Mouse (Mus musculus): ENCODE measurements at regions not wholly inside any gene's neighbourhood (a gene's known extent, or its start where the extent isn't known, plus 50 kb on each side); places are given as distances from the start of the nearest gene placed in this dataset.

GRCm38 (mm10) chr15:52095629-52096190 is 1789.0 kb upstream of the Gm7489 start:
- Histone ChIP-seq H3K9ac (no peak overlapping the region), H3K27ac (replicated peaks) (no peak overlapping the region), H3K4me1 (replicated peaks) (no peaks in the 10 kb centered on the region), H3K4me2 (no peak overlapping the region), H3K36me3 (replicated peaks) (no peaks in the 10 kb centered on the region), H3K4me3 (replicated peaks) (no peak overlapping the region), H3K27me3 (no peaks in the 10 kb centered on the region), H3K9me3 (replicated peaks) (no peaks in the 10 kb centered on the region)
- ATAC-seq (ENCODE audit: insufficient read depth) = no peak
- 57% methylated on average over 6 of the region's 6 CpGs for WGBS (ENCODE audit: insufficient replicate concordance)

- H3K27ac ChIP-seq (replicated peaks) = no peak overlapping the region
- no peak overlapping the region for H3K4me3 ChIP-seq (replicated peaks)
- WGBS (ENCODE audit: insufficient replicate concordance) = 67% methylated on average over 2 of the region's 2 CpGs
- H3K9me3 ChIP-seq (replicated peaks) = no peaks in the 10 kb centered on the region
- no peak for ATAC-seq (ENCODE audit: insufficient read depth)
- H3K4me2 ChIP-seq = no peak overlapping the region
- H3K9ac ChIP-seq = no peak overlapping the region
- no peaks in the 10 kb centered on the region for H3K36me3 ChIP-seq (replicated peaks)
- H3K4me1 ChIP-seq (replicated peaks) = no peaks in the 10 kb centered on the region
- no peaks in the 10 kb centered on the region for H3K27me3 ChIP-seq
Measured at GRCm38 (mm10) chr15:52108761-52109160, 1775.9 kb upstream of the Gm7489 start.

GRCm38 (mm10) chr15:52114368-52115036 is 1770.2 kb upstream of the Gm7489 start:
- Histone ChIP-seq H3K36me3 (replicated peaks) (no peaks in the 10 kb centered on the region), H3K27ac (replicated peaks) (no peak overlapping the region)
- ATAC-seq (ENCODE audit: insufficient read depth) = no peak

GRCm38 (mm10) chr15:52136693-52137092 is 1748.0 kb upstream of the Gm7489 start:
- H3K36me3 ChIP-seq (replicated peaks) = no peaks in the 10 kb centered on the region
- no peak overlapping the region for H3K4me2 ChIP-seq
- no peak overlapping the region for H3K27ac ChIP-seq (replicated peaks)
- no peak overlapping the region for H3K9ac ChIP-seq
- no peaks in the 10 kb centered on the region for H3K9me3 ChIP-seq (replicated peaks)
- 24% methylated on average over 3 of the region's 3 CpGs for WGBS (ENCODE audit: insufficient replicate concordance)
- H3K4me1 ChIP-seq (replicated peaks) = no peaks in the 10 kb centered on the region
- no peak; the same call in 1 of the 2 replicates for ATAC-seq (ENCODE audit: insufficient read depth)
- no peak overlapping the region for H3K4me3 ChIP-seq (replicated peaks)
- no peaks in the 10 kb centered on the region for H3K27me3 ChIP-seq

More at GRCm38 (mm10) chr15:52114368-52115036, 1770.2 kb upstream of the Gm7489 start:
- H3K4me3 ChIP-seq (replicated peaks) = no peak overlapping the region
- H3K4me2 ChIP-seq = no peak overlapping the region
- H3K9me3 ChIP-seq (replicated peaks) = no peaks in the 10 kb centered on the region
- 48% methylated on average over 2 of the region's 2 CpGs for WGBS (ENCODE audit: insufficient replicate concordance)
- H3K27me3 ChIP-seq = no peaks in the 10 kb centered on the region
- no peaks in the 10 kb centered on the region for H3K4me1 ChIP-seq (replicated peaks)
- no peak overlapping the region for H3K9ac ChIP-seq

- Histone ChIP-seq H3K27me3 (no peaks in the 10 kb centered on the region), H3K4me1 (replicated peaks) (no peaks in the 10 kb centered on the region), H3K36me3 (replicated peaks) (no peaks in the 10 kb centered on the region), H3K4me3 (replicated peaks) (no peak overlapping the region), H3K4me2 (no peak overlapping the region), H3K9me3 (replicated peaks) (no peaks in the 10 kb centered on the region), H3K9ac (no peak overlapping the region), H3K27ac (replicated peaks) (no peak overlapping the region)
- WGBS (ENCODE audit: insufficient replicate concordance) = 21% methylated on average over 5 of the region's 5 CpGs
- ATAC-seq (ENCODE audit: insufficient read depth) = no peak
Measured at GRCm38 (mm10) chr15:52153421-52153820, 1731.3 kb upstream of the Gm7489 start.

GRCm38 (mm10) chr15:52155784-52156183 is 1728.9 kb upstream of the Gm7489 start:
- no peak overlapping the region for H3K27ac ChIP-seq (replicated peaks)
- no peak overlapping the region for H3K4me3 ChIP-seq (replicated peaks)
- WGBS (ENCODE audit: insufficient replicate concordance) = 45% methylated on average over 1 of the region's 1 CpGs
- no peaks in the 10 kb centered on the region for H3K4me1 ChIP-seq (replicated peaks)
- H3K36me3 ChIP-seq (replicated peaks) = no peaks in the 10 kb centered on the region
- no peak for ATAC-seq (ENCODE audit: insufficient read depth)
- no peaks in the 10 kb centered on the region for H3K9me3 ChIP-seq (replicated peaks)
- no peaks in the 10 kb centered on the region for H3K27me3 ChIP-seq
- no peak overlapping the region for H3K4me2 ChIP-seq
- H3K9ac ChIP-seq = no peak overlapping the region

- Histone ChIP-seq H3K4me1 (replicated peaks) (peaks cover 5% of the 10 kb centered on the region; the same call in 1 of the 2 replicates), H3K9ac (no peak overlapping the region), H3K36me3 (replicated peaks) (no peaks in the 10 kb centered on the region), H3K27me3 (no peaks in the 10 kb centered on the region), H3K4me3 (replicated peaks) (no peak overlapping the region), H3K27ac (replicated peaks) (no peak overlapping the region), H3K9me3 (replicated peaks) (no peaks in the 10 kb centered on the region), H3K4me2 (no peak overlapping the region)
- WGBS (ENCODE audit: insufficient replicate concordance) = 44% methylated on average over 4 of the region's 4 CpGs
- ATAC-seq (ENCODE audit: insufficient read depth) = no peak
Measured at GRCm38 (mm10) chr15:52156779-52157178, 1727.9 kb upstream of the Gm7489 start.

GRCm38 (mm10) chr15:52160181-52161088 is 1724.3 kb upstream of the Gm7489 start:
- H3K27ac ChIP-seq (replicated peaks) = no peak overlapping the region

GRCm38 (mm10) chr15:52161089-52161442 is 1723.6 kb upstream of the Gm7489 start:
- Histone ChIP-seq H3K4me2 (no peak overlapping the region), H3K9ac (no peak overlapping the region), H3K4me1 (replicated peaks) (peaks cover 18% of the 10 kb centered on the region), H3K9me3 (replicated peaks) (no peaks in the 10 kb centered on the region), H3K27ac (replicated peaks) (no peak overlapping the region), H3K36me3 (replicated peaks) (no peaks in the 10 kb centered on the region), H3K27me3 (no peaks in the 10 kb centered on the region), H3K4me3 (replicated peaks) (no peak overlapping the region)
- 25% methylated on average over 3 of the region's 3 CpGs for WGBS (ENCODE audit: insufficient replicate concordance)
- no peak for ATAC-seq (ENCODE audit: insufficient read depth)

More at GRCm38 (mm10) chr15:52160181-52161088, 1724.3 kb upstream of the Gm7489 start:
- 25% methylated on average over 18 of the region's 18 CpGs for WGBS (ENCODE audit: insufficient replicate concordance)
- no peak overlapping the region for H3K4me2 ChIP-seq
- ATAC-seq (ENCODE audit: insufficient read depth) = no peak
- H3K4me3 ChIP-seq (replicated peaks) = no peak overlapping the region
- no peaks in the 10 kb centered on the region for H3K27me3 ChIP-seq
- H3K9ac ChIP-seq = no peak overlapping the region
- no peaks in the 10 kb centered on the region for H3K9me3 ChIP-seq (replicated peaks)
- peaks cover 14% of the 10 kb centered on the region; the same call in 1 of the 2 replicates for H3K4me1 ChIP-seq (replicated peaks)
- H3K36me3 ChIP-seq (replicated peaks) = no peaks in the 10 kb centered on the region

- H3K27ac ChIP-seq (replicated peaks) = no peak overlapping the region
- no peaks in the 10 kb centered on the region for H3K36me3 ChIP-seq (replicated peaks)
- no peaks in the 10 kb centered on the region for H3K9me3 ChIP-seq (replicated peaks)
- 46% methylated on average over 19 of the region's 19 CpGs for WGBS (ENCODE audit: insufficient replicate concordance)
- H3K4me3 ChIP-seq (replicated peaks) = no peak overlapping the region
- no peak overlapping the region for H3K9ac ChIP-seq
- H3K4me1 ChIP-seq (replicated peaks) = peaks cover 25% of the 10 kb centered on the region
- ATAC-seq (ENCODE audit: insufficient read depth) = no peak
- no peak overlapping the region for H3K4me2 ChIP-seq
- no peaks in the 10 kb centered on the region for H3K27me3 ChIP-seq
Measured at GRCm38 (mm10) chr15:52161568-52162316, 1723.0 kb upstream of the Gm7489 start.

- Histone ChIP-seq H3K9ac (no peak overlapping the region), H3K4me1 (replicated peaks) (peaks cover 37% of the 10 kb centered on the region), H3K4me2 (peak overlapping the region; percentile 41), H3K36me3 (replicated peaks) (no peaks in the 10 kb centered on the region), H3K27ac (replicated peaks) (peak overlapping the region; percentile 87), H3K4me3 (replicated peaks) (no peak overlapping the region), H3K9me3 (replicated peaks) (no peaks in the 10 kb centered on the region), H3K27me3 (no peaks in the 10 kb centered on the region)
- WGBS (ENCODE audit: insufficient replicate concordance) = 40% methylated on average over 4 of the region's 4 CpGs
- ATAC-seq (ENCODE audit: insufficient read depth) = peak; percentile 72
Measured at GRCm38 (mm10) chr15:52166144-52166543, 1718.6 kb upstream of the Gm7489 start.

Measured in liver, embryonic 15.5 days (tissue).